Mouse (Mus musculus) liver, postnatal 0 days (tissue): ENCODE measurements at regions not wholly inside any gene's neighbourhood (a gene's known extent, or its start where the extent isn't known, plus 50 kb on each side); places are given as distances from the start of the nearest gene placed in this dataset.

ENCODE experiments used
- CTCF ChIP-seq: sonication (generic); IDR thresholded peaks from 2 replicates; pipeline ENCODE4 v1.5.1; 2016; ENCODE audit warnings: antibody characterized with exemption, low read depth
- EP300 ChIP-seq: IDR thresholded peaks from 2 replicates; pipeline ENCODE4 v1.6.1; 2016; ENCODE audit warnings: antibody characterized with exemption, low read depth, mild to moderate bottlenecking

- TF ChIP-seq CTCF (no peak), EP300 (no peak)
These were observed 161.4 kb downstream of the Enc1 start for GRCm38 (mm10) chr13:97402164-97402761.
